Mouse (Mus musculus): Measurements from ENCODE around the gene Slc5a5. TPM values are rescaled to one million over a fixed set of nuclear protein-coding genes. Genes with fewer than 3 reads are reported as not detected.
A peak's percentile ranks its signal among the peaks of the same experiment; 100 is the strongest.
"Not testable (repeated sequence)": the region's sequence is repeated elsewhere in the genome, so short reads cannot be mapped to it uniquely, and the experiment has no call there.

Slc5a5 gene
- total and polyA plus RNA-seq, 3 experiments = 0.28 TPM; not detected in 2

DNA sequence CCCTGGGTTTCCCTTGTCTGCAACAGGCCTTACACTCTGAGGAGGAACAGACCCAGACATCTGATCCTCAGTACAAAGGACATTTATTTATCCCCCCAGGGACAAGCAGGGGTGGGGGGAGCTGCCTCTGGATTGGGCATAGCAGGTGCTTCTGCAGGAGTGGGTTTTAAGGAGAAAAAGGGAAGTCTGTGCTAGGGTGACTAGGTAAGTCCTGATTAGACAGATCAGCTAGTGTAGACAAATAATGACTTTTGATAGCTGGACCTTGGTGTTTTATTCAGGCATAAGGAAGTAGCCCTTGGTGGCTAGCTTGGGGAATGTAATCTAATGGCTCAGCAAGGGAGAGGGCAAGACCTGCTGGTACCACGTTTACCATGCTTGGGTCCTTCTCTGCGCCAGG, 6.7 kb upstream of the Slc5a5 start:
- Histone ChIP-seq H3K9me3 (replicated peaks) (no peaks in the 10 kb centered on the region), H3K36me3 (replicated peaks) (peaks cover 25% of the 10 kb centered on the region), H3K4me1 (ENCODE audit: insufficient read depth, low read depth, low read length) (peaks cover 45% of the 10 kb centered on the region), H3K27me3 (ENCODE audit: insufficient read depth, low read length) (peaks cover 4% of the 10 kb centered on the region; the same call in 1 of the 2 replicates), H3K4me3 (ENCODE audit: low read depth, low read length) (no peak overlapping the region)
- TF ChIP-seq POLR2AphosphoS5 (IDR thresholded peaks at IDR 0.05; ENCODE audit: insufficient replicate concordance, low read depth, low read length) (no peak), GATA1 (IDR thresholded peaks at IDR 0.05; ENCODE audit: borderline replicate concordance, low read length) (no peak), CTCF (IDR thresholded peaks at IDR 0.05; ENCODE audit: low read depth, low read length) (no peak), GATA2 (IDR thresholded peaks at IDR 0.05; ENCODE audit: borderline replicate concordance, low read depth, low read length) (no peak)
- no peak for ATAC-seq (ENCODE audit: extremely low read depth, insufficient number of reproducible peaks, low FRiP score, poor library complexity, severe bottlenecking)
- no peak for DNase-seq (ENCODE audit: low spot score)

GRCm38 (mm10) chr8:70898661-70899198, 6.2 kb upstream of the Slc5a5 start:
- TF ChIP-seq CTCF (IDR thresholded peaks at IDR 0.05; ENCODE audit: low read depth, low read length) (no peak), POLR2AphosphoS5 (IDR thresholded peaks at IDR 0.05; ENCODE audit: insufficient replicate concordance, low read depth, low read length) (no peak), TAL1 (conservative IDR thresholded peaks at IDR 0.05; ENCODE audit: low read depth, low read length) (no peak), GATA2 (IDR thresholded peaks at IDR 0.05; ENCODE audit: borderline replicate concordance, low read depth, low read length) (no peak), GATA1 (IDR thresholded peaks at IDR 0.05; ENCODE audit: borderline replicate concordance, low read length) (no peak)
- H3K4me1 ChIP-seq (ENCODE audit: insufficient read depth, low read depth, low read length) = peaks cover 42% of the 10 kb centered on the region
- H3K36me3 ChIP-seq (replicated peaks) = peaks cover 30% of the 10 kb centered on the region
- ATAC-seq (ENCODE audit: extremely low read depth, insufficient number of reproducible peaks, low FRiP score, poor library complexity, severe bottlenecking) = no peak
- H3K4me3 ChIP-seq (ENCODE audit: low read depth, low read length) = peak overlapping the region; percentile 97; the same call in 1 of the 2 replicates
- DNase-seq (ENCODE audit: low spot score) = no peak
- H3K27me3 ChIP-seq (ENCODE audit: insufficient read depth, low read length) = peaks cover 4% of the 10 kb centered on the region; the same call in 1 of the 2 replicates
- H3K9me3 ChIP-seq (replicated peaks) = no peaks in the 10 kb centered on the region; the same call in 1 of the 2 replicates

GRCm38 (mm10) chr8:70897681-70898413, 5.3 kb upstream of the Slc5a5 start:
- ATAC-seq (ENCODE audit: extremely low read depth, insufficient number of reproducible peaks, low FRiP score, poor library complexity, severe bottlenecking) (0 out of 2 replicates have a peak, but pooled peaks have one; percentile 31), DNase-seq (ENCODE audit: low spot score) (peak; percentile 66)

GRCm38 (mm10) chr8:70897021-70897680, 4.6 kb upstream of the Slc5a5 start, which contains the start of gene Rpl18a:
Gene Rpl18a (minus strand): TSS chr8:70897412.
- peak; percentile 96 for ATAC-seq (ENCODE audit: extremely low read depth, insufficient number of reproducible peaks, low FRiP score, poor library complexity, severe bottlenecking)
- H3K27me3 ChIP-seq (ENCODE audit: insufficient read depth, low read length) = no peaks in the 10 kb centered on the region
- peak; percentile 97 for DNase-seq (ENCODE audit: low spot score)
- peaks cover 15% of the 10 kb centered on the region for H3K9me3 ChIP-seq (replicated peaks)
- H3K36me3 ChIP-seq (replicated peaks) = peaks cover 46% of the 10 kb centered on the region
- TF ChIP-seq TAL1 (conservative IDR thresholded peaks at IDR 0.05; ENCODE audit: low read depth, low read length) = no peak
- TF ChIP-seq POLR2AphosphoS5 (IDR thresholded peaks at IDR 0.05; ENCODE audit: insufficient replicate concordance, low read depth, low read length) = peak; percentile 93
- peak within 1 kb of the TSS; percentile 97 for H3K4me3 ChIP-seq (ENCODE audit: low read depth, low read length)
- peaks cover 37% of the 10 kb centered on the region for H3K4me1 ChIP-seq (ENCODE audit: insufficient read depth, low read depth, low read length)

More at GRCm38 (mm10) chr8:70897681-70898413, 5.3 kb upstream of the Slc5a5 start:
- H3K4me1 ChIP-seq (ENCODE audit: insufficient read depth, low read depth, low read length) = peaks cover 37% of the 10 kb centered on the region
- H3K27me3 ChIP-seq (ENCODE audit: insufficient read depth, low read length) = no peaks in the 10 kb centered on the region
- peaks cover 39% of the 10 kb centered on the region for H3K36me3 ChIP-seq (replicated peaks)
- H3K4me3 ChIP-seq (ENCODE audit: low read depth, low read length) = peak overlapping the region; percentile 97
- H3K9me3 ChIP-seq (replicated peaks) = peaks cover 8% of the 10 kb centered on the region
- peak; percentile 94 for TF ChIP-seq CTCF (IDR thresholded peaks at IDR 0.05; ENCODE audit: low read depth, low read length)
- no peak for TF ChIP-seq GATA1 (IDR thresholded peaks at IDR 0.05; ENCODE audit: borderline replicate concordance, low read length)

DNA sequence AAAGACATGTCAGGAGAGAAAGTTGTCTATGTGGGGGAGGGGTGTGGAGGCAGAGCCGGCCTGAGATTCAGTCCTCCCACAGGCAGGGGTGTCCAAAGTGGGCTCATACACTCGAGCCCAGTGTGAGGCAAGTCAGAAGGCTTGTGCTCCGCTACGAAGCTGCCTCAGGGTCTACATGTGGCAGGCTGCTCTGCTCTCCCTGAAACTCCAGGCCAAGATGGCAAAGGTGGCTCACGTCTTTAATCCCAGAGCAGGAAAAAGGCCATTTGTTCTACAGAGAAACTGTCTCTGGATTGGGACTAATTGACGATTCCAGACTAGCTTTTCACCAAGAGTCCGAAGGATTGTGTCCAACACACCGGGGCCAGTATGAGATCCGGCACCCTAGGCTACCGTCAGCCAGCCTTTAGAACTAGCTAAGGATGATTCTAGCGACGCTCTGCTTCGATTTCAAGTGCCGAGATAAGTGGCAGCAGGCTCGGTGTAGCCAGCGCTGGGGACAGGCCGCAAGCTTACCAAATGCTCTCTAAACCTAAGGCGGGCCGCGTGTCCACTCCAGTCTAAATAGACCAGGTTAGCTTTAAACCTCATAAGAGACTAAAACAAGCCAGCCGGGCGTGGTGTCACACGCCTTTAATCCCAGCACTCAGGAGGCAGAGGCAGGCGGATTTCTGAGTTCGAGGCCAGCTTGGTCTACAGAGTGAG, 3.9 kb upstream of the Slc5a5 start:
- ATAC-seq (ENCODE audit: extremely low read depth, insufficient number of reproducible peaks, low FRiP score, poor library complexity, severe bottlenecking) (no peak), DNase-seq (ENCODE audit: low spot score) (peak; percentile 45)
- TF ChIP-seq GATA1 (IDR thresholded peaks at IDR 0.05; ENCODE audit: borderline replicate concordance, low read length) (no peak), GATA2 (IDR thresholded peaks at IDR 0.05; ENCODE audit: borderline replicate concordance, low read depth, low read length) (no peak), TAL1 (conservative IDR thresholded peaks at IDR 0.05; ENCODE audit: low read depth, low read length) (no peak), POLR2AphosphoS5 (IDR thresholded peaks at IDR 0.05; ENCODE audit: insufficient replicate concordance, low read depth, low read length) (no peak), CTCF (IDR thresholded peaks at IDR 0.05; ENCODE audit: low read depth, low read length) (no peak)
- peaks cover 37% of the 10 kb centered on the region for H3K4me1 ChIP-seq (ENCODE audit: insufficient read depth, low read depth, low read length)
- H3K36me3 ChIP-seq (replicated peaks) = peaks cover 52% of the 10 kb centered on the region
- H3K9me3 ChIP-seq (replicated peaks) = peaks cover 22% of the 10 kb centered on the region
- H3K27me3 ChIP-seq (ENCODE audit: insufficient read depth, low read length) = no peaks in the 10 kb centered on the region
- H3K4me3 ChIP-seq (ENCODE audit: low read depth, low read length) = peak overlapping the region; percentile 97

DNA sequence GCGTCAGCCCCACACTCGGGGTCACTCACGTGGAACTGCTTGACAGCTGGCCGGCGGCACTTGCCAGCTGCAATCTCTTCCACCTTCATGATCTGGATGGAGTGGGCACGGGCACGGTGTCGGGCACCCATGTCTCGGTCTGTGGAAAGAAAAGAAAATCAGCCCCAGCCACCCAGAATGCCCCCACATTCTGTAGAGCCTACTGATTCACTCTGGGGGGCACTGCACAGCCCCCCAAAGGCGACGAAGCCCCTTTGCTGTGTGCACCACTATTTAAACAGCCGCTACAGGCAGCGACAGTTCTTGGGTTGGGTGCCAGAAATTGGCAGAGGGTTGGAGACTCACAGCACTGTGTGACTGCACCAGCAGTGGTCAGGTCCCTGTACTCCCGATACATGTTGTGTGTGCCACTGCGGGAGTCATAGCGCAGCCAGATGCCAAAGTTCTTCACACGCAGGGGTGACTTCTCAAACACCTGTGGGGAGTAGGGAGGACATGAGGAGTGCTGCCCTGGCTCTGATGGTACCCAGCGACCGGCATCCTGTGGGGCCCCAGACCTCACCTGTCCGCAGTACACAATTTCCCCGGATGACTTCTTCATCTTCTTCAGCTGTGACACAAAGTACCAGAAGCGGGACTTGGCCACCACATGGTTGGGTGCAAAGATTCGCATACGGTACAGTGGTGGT, 3.2 kb upstream of the Slc5a5 start:
- DNase-seq (ENCODE audit: low spot score); ATAC-seq (ENCODE audit: extremely low read depth, insufficient number of reproducible peaks, low FRiP score, poor library complexity, severe bottlenecking); H3K27me3 ChIP-seq (ENCODE audit: insufficient read depth, low read length): not testable (repeated sequence)
- H3K9me3 ChIP-seq (replicated peaks) = peaks cover 28% of the 10 kb centered on the region
- H3K36me3 ChIP-seq (replicated peaks) = peaks cover 60% of the 10 kb centered on the region
- peaks cover 42% of the 10 kb centered on the region for H3K4me1 ChIP-seq (ENCODE audit: insufficient read depth, low read depth, low read length)
- peak overlapping the region; percentile 97 for H3K4me3 ChIP-seq (ENCODE audit: low read depth, low read length)
